Mouse (Mus musculus) small intestine, adult 2 months (tissue): ENCODE data around the gene Gm10160.

Experiments
- CTCF ChIP-seq: fragments of 200-500 bp; IDR thresholded peaks from 2 replicates; pipeline ENCODE4 v1.5.1; 2012; ENCODE audit warnings: low read depth, mild to moderate bottlenecking, control low read depth, inconsistent platforms, low read length, moderate library complexity, mixed read lengths; ENCODE audit not compliant: insufficient replicate concordance, insufficient read length; ENCODE audit errors: extremely low read depth
- POLR2A ChIP-seq: fragments of 200-500 bp; IDR thresholded peaks from 2 replicates; pipeline ENCODE4 v1.6.1; 2012; ENCODE audit warnings: low read depth, mild to moderate bottlenecking, control low read depth, inconsistent platforms, low read length, moderate library complexity

GRCm38 (mm10) chr7:81845313-81845712 is 10.3 kb downstream of the Gm10160 start:
- TF ChIP-seq POLR2A (no peak), CTCF (no peak)
